Mouse (Mus musculus) lung, adult 2 months (tissue): ENCODE data around the gene Rnf145. TPM values are rescaled to one million over a fixed set of nuclear protein-coding genes. Genes with fewer than 3 reads are reported as not detected.
A peak's percentile ranks its signal among the peaks of the same experiment; 100 is the strongest.

ENCODE experiments used
- DNase-seq: peaks from one replicate; pipeline ENCODE4 v3.0.0; 2022
- H3K4me1 ChIP-seq: fragments of 200-500 bp; 2 replicates; pipeline ENCODE4 v1.6.1; 2011; ENCODE audit warnings: low read length; ENCODE audit not compliant: control insufficient read depth, insufficient read depth
- H3K4me3 ChIP-seq: fragments of 200-500 bp; replicated peaks from 2 replicates; pipeline ENCODE3; 2011; ENCODE audit warnings: low read depth, mild to moderate bottlenecking, control low read depth, low read length; ENCODE audit errors: extremely low read depth
- CTCF ChIP-seq: fragments of 200-500 bp; IDR thresholded peaks from 2 replicates; pipeline ENCODE4 v1.5.1; 2011; ENCODE audit warnings: mild to moderate bottlenecking, low read length, control low read depth; ENCODE audit not compliant: insufficient read depth
- POLR2A ChIP-seq: fragments of 200-500 bp; IDR thresholded peaks from 2 replicates; pipeline ENCODE4 v1.6.1; 2011; ENCODE audit warnings: low read depth, mild to moderate bottlenecking, control low read depth, low read length, borderline replicate concordance; ENCODE audit errors: extremely low read depth
- WGBS: fragments of 180-500 bp; shearing (Covaris S2); methylation state at CpG from one replicate; pipeline ENCODE4 v1.1.7; 2018; 5-methylcytosine and 5-hydroxymethylcytosine counted together
- polyA plus RNA-seq: library from polyadenylated mRNA; depleted of rRNA; stranded (reverse); fragments of >200 nt; gene quantifications from 2 replicates; pipeline ENCODE4 v1.2.3, GENCODE M21; 2012

The Rnf145 gene
- polyA plus RNA-seq, 1 experiment, result 104 TPM

DNA sequence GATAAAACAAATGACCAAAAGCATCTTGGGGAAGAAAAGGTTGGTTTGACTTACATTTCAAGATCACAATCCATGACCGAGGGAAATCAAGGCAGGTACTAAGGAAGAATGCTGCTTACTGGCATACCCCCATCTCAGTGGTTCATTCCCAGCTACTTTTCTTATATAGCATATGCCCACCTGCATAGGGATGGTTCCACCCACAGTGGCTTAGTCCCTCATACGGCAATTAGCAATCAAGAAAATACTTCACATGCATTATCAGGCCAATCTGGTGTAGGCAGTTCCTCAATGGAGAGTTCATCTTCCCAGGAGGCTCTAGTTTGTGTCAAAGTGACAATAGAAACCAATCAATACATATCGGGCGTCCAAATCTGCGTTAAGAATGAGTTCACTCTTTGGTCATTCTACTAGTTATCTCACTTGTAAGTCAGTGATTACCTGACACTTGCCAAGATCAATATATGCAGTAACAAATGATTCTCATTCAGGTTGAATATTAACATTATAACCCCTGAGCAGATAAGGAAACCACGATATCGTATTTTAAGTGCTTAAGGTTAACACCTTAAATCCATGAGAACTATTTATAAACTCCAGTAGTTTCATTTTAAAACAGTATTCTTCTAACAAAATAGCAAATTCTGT, 33.6 kb upstream of the Rnf145 start:
- no peaks in the 10 kb centered on the region for H3K4me1 ChIP-seq
- WGBS, result 87% methylated on average over 7 of the region's 7 CpGs
- no peak overlapping the region for H3K4me3 ChIP-seq
- TF ChIP-seq POLR2A (no peak), CTCF (no peak)
- no peak for DNase-seq

DNA sequence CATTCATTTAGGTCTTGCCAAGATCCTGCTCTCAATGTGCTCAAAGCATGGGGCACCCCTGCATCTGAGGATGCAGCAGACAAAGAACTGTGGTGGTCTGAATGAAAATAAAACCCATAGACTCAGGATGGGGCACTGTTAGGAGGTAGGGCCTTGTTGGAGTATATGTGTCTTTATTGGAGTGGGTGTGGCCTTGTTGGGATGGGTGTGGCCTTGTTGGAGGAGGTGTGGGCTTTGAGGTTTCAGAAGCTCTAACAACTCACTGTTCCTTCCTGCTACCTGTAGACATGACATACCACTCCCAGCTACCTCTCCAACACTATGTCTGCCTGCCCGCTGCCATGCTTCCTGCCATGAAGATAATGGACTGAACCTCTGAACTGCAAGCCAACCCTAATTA, 29.6 kb upstream of the Rnf145 start:
- TF ChIP-seq CTCF (no peak), POLR2A (no peak)
- DNase-seq, result no peak
- WGBS, result 85% methylated on average over 1 of the region's 1 CpGs
- Histone ChIP-seq H3K4me3 (no peak overlapping the region), H3K4me1 (no peaks in the 10 kb centered on the region)

DNA sequence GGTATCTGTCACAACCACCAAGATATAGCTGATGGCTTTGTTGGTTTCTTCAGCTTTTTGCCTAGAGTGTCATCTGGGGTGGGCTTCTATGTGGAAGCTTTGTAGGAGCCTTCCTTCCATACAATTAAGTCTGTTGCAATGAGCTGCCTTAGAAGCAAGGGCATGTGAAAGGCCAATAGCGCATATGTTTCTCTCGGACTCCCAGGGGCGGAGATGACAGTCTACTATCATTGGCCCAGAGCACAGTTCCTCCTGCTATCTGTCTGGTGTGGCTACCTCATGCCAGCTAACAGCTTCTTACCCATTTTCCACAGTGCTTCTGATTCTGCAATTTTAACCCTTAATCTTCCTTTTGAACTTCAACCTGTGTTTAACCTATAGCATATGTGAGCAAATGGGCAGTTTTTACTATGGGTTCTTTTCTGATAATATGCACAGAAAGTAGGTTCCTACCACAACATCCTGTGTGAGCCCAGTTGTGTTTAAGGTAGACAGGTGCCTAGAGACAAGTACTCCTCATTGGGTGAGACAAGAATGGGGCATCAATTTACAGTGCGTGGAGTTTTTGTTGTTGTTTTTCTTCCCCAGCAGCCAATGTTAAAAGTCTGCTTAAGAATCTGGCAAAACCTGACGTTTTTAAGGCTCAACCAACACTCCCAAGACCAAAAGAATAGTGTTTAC, 24.0 kb upstream of the Rnf145 start:
- no peak for TF ChIP-seq POLR2A
- TF ChIP-seq CTCF, result no peak
- WGBS, result 82% methylated on average over 5 of the region's 5 CpGs
- no peak for DNase-seq
- peaks cover 2% of the 10 kb centered on the region for H3K4me1 ChIP-seq
- H3K4me3 ChIP-seq, result no peak overlapping the region

DNA sequence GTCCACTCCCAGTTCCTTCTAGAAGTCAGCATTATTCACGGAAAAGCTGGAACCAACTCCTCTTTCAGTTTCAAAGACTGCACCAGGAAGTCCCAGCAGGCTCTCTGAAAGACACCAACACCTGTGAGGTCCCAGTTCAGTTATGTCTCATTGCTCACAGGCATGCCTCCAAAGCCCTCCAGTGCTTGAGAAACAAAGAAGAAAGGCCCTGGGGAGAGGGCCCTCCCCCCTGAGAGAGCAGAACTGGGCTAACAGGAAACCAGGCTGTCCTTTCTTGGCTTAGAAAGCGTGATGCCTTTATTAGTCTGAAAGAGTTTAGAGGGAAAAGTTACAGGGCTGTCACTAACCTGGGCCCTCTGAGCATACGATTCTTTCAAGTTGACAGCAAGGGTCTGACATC, 22.5 kb upstream of the Rnf145 start:
- no peak for TF ChIP-seq CTCF
- TF ChIP-seq POLR2A, result no peak
- WGBS, result 14% methylated on average over 3 of the region's 3 CpGs
- H3K4me3 ChIP-seq, result no peak overlapping the region
- peak; percentile 20 for DNase-seq
- H3K4me1 ChIP-seq, result peaks cover 2% of the 10 kb centered on the region

DNA sequence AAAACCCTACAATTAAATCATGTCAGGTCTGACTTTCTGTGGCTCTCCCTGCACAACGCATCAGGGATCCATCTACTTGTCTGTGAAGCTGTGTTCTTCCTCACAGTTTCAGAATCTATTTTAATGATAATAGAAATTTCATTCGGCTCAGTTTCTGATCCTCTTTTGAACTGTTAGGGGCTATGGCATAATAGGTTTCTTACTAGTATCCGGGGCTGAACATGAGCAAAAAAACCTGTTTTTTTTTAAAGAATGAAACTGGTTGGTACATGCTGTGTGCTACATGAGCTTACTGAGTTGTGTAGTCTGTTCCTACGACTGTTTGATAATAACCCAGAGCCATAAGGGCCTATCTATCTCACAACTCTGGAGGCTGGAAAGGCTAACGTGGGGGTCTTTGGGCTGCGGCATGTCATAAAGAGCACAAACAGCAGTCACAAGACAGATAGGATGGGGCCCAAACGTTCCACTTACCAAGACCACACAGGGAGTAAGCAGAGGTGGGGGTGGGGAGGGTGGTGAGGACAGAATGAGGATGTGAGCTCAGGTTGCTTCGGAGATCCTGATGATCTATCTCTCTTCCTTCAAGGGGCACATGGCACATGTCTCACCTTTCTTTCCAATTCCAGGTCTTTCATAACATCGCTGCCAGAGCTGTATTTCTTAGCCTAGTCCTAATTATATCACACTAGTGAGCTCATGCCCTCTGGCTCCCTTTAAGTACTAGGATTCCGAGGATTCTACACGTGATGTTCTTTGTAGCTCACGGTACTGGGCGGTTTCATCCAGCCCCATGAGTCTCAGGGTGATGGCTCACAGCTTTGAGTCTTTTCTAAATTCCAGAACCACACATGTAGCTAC, 20.1 kb upstream of the Rnf145 start:
- TF ChIP-seq CTCF, result no peak
- no peak overlapping the region for H3K4me3 ChIP-seq
- H3K4me1 ChIP-seq, result peaks cover 2% of the 10 kb centered on the region
- 75% methylated on average over 13 of the region's 13 CpGs for WGBS
- DNase-seq, result no peak

DNA sequence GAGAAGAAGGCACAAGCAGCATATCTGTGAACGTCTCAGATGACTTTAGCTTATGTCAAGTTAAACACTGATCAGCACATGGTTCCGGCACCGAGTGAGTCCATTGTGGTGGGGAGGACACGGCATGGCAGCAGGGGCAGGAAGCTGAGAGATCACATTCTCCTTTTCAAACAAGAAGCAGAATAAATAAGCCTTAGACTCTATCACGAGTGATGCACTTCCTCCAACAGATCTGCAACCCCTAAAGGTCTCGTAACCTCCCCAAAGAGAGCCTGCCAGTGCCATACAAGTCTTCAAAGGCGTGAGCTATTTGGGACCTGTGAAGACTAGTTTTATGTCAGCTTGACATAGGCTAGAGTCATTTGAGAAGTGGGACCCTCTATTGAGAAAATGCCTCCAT, 17.8 kb upstream of the Rnf145 start:
- Histone ChIP-seq H3K4me3 (no peak overlapping the region), H3K4me1 (peaks cover 2% of the 10 kb centered on the region)
- DNase-seq, result no peak
- TF ChIP-seq POLR2A (no peak), CTCF (no peak)
- WGBS, result 60% methylated on average over 7 of the region's 7 CpGs

DNA sequence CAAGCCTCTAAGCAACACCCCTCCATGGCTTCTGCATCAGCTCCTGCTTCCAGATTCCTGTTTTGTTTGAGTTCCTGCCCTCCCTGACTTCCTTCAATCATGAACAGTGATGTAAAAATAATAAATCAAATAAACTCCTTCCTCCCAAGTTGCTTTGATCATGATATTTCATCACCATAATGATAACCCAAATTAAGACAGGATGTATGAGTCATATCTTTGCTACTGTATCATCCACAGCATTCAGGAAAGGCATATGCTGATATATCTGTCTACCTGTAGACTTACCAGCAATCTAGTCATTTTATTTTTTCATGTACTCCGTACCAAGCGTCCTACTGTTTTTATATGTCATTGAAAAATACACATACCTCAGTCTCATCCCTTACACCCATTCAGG, 17.3 kb upstream of the Rnf145 start:
- TF ChIP-seq CTCF, result no peak
- no peak for TF ChIP-seq POLR2A
- DNase-seq, result no peak
- H3K4me3 ChIP-seq, result no peak overlapping the region
- 65% methylated on average over 2 of the region's 2 CpGs for WGBS
- H3K4me1 ChIP-seq, result peaks cover under 1% of the 10 kb centered on the region

DNA sequence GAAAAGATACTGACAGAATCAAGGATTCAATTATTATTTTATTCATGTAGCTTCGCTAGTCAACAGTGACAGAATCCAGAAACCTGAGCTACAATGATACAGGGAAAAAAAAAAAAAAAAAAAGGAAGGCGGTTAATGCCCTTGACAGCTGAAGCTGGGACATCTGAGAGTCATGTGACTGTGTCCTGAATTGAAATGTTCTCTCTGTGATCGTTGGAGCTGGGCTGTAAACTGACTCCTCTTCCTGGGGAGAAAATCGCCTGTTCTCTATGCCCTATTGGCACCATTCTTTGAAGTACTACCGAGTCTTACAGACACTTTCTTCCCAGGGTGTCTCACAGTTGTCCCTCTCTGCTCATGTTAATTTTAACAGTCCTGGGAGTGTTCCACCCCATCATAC, 15.8 kb upstream of the Rnf145 start:
- no peak for DNase-seq
- TF ChIP-seq CTCF (no peak), POLR2A (no peak)
- Histone ChIP-seq H3K4me1 (no peaks in the 10 kb centered on the region), H3K4me3 (no peak overlapping the region)
- 65% methylated on average over 5 of the region's 5 CpGs for WGBS

DNA sequence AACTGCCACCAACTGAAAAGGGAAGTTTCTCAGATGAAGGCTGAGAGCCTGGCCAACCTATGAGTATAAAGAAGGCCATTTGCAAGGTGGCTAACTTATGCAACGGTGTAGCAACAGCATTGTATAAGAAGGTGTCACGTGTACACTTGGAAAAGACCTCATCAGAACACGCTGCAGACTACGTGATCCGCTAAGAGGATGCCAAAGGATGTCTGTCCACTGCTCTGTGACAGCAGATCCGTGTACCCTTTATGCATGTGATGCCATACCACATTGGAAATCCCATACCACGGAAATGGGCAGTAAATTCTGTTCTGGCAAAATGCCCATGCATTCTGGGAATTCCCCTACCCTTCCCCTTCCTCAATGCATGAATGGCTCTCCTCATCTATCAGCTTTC, 14.6 kb upstream of the Rnf145 start:
- no peak for DNase-seq
- WGBS, result 64% methylated on average over 7 of the region's 7 CpGs
- TF ChIP-seq POLR2A (no peak), CTCF (no peak)

More for the DNA sequence above, 14.6 kb upstream of the Rnf145 start:
- no peak overlapping the region for H3K4me3 ChIP-seq
- no peaks in the 10 kb centered on the region for H3K4me1 ChIP-seq
